Mouse (Mus musculus): ENCODE results near the gene Trim71. TPM values are rescaled to one million over a fixed set of nuclear protein-coding genes. Genes with fewer than 3 reads are reported as not detected.

Gene Trim71
- total and polyA plus RNA-seq, 3 experiments, result not detected

GRCm38 (mm10) chr9:114496469-114496868, 67.7 kb downstream of the Trim71 start:
- Histone ChIP-seq H3K4me1 (ENCODE audit: control insufficient read depth in 1 of 2, insufficient read depth in 2 of 2, low read length in 2 of 2) (peaks cover 0 to 10% of the 10 kb centered on the region in 2 experiments; a peak in 2 of 4 replicates), H3K4me3 (ENCODE audit: control insufficient read depth in 1 of 2, insufficient read depth in 1 of 2, low read depth in 2 of 2, low read length in 2 of 2) (no peak overlapping the region), H3K9ac (ENCODE audit: control insufficient read depth, low read depth, low read length, poor library complexity, severe bottlenecking) (no peak overlapping the region), H3K36me3 (ENCODE audit: control insufficient read depth in 1 of 2, insufficient read depth in 2 of 2, low read length in 2 of 2) (peaks cover 0 to 6% of the 10 kb centered on the region in 2 experiments; a peak in 2 of 4 replicates), H3K79me2 (ENCODE audit: control insufficient read depth, insufficient read depth, low read length, poor library complexity) (no peaks in the 10 kb centered on the region), H3K27me3 (ENCODE audit: control insufficient read depth in 1 of 2, insufficient read depth in 2 of 2, low read length in 2 of 2) (no peaks in the 10 kb centered on the region), H3K9me3 (replicated peaks; ENCODE audit: insufficient read depth, low read length) (no peaks in the 10 kb centered on the region), H3K27ac (ENCODE audit: control insufficient read depth, low read depth, low read length) (no peak overlapping the region)
- DNase-seq (ENCODE audit: low read depth, low spot score), result no peak
- TF ChIP-seq NRF1 (IDR thresholded peaks at IDR 0.05; ENCODE audit: insufficient read depth, low read depth, low read length, poor library complexity, severe bottlenecking) (no peak), ZNF384 (IDR thresholded peaks at IDR 0.05; ENCODE audit: low read depth, low read length) (peak; percentile 69; the same call in 1 of the 2 replicates)

- no peak overlapping the region for H3K4me3 ChIP-seq (ENCODE audit: control insufficient read depth in 1 of 2, insufficient read depth in 1 of 2, low read depth in 2 of 2, low read length in 2 of 2)
- H3K27me3 ChIP-seq (ENCODE audit: control insufficient read depth in 1 of 2, insufficient read depth in 2 of 2, low read length in 2 of 2), result no peaks in the 10 kb centered on the region; a peak in 1 of 4 replicates
- TF ChIP-seq RCOR1 (IDR thresholded peaks at IDR 0.05; ENCODE audit: low read depth, low read length) (no peak), USF1 (IDR thresholded peaks at IDR 0.05; ENCODE audit: low read depth, low read length) (peak; percentile 26; the same call in 1 of the 2 replicates), BHLHE40 (IDR thresholded peaks at IDR 0.05; ENCODE audit: borderline replicate concordance, low read depth, low read length) (peak; percentile 26; the same call in 1 of the 2 replicates)
- no peaks in the 10 kb centered on the region for H3K4me1 ChIP-seq (ENCODE audit: control insufficient read depth in 1 of 2, insufficient read depth in 2 of 2, low read length in 2 of 2)
- no peak overlapping the region for H3K27ac ChIP-seq (ENCODE audit: control insufficient read depth, low read depth, low read length)
- no peak overlapping the region for H3K9ac ChIP-seq (ENCODE audit: control insufficient read depth, low read depth, low read length, poor library complexity, severe bottlenecking)
- no peaks in the 10 kb centered on the region for H3K9me3 ChIP-seq (replicated peaks; ENCODE audit: insufficient read depth, low read length)
- no peak for DNase-seq (ENCODE audit: low read depth, low spot score)
- no peaks in the 10 kb centered on the region for H3K36me3 ChIP-seq (ENCODE audit: control insufficient read depth in 1 of 2, insufficient read depth in 2 of 2, low read length in 2 of 2)
- H3K79me2 ChIP-seq (ENCODE audit: control insufficient read depth, insufficient read depth, low read length, poor library complexity), result no peaks in the 10 kb centered on the region
Measured at GRCm38 (mm10) chr9:114487481-114488258, 76.5 kb downstream of the Trim71 start.

GRCm38 (mm10) chr9:114486808-114487207, 77.4 kb downstream of the Trim71 start:
- Histone ChIP-seq H3K9me3 (replicated peaks; ENCODE audit: insufficient read depth, low read length) (no peaks in the 10 kb centered on the region), H3K36me3 (ENCODE audit: control insufficient read depth in 1 of 2, insufficient read depth in 2 of 2, low read length in 2 of 2) (no peaks in the 10 kb centered on the region), H3K27ac (ENCODE audit: control insufficient read depth, low read depth, low read length) (no peak overlapping the region), H3K79me2 (ENCODE audit: control insufficient read depth, insufficient read depth, low read length, poor library complexity) (no peaks in the 10 kb centered on the region), H3K4me1 (ENCODE audit: control insufficient read depth in 1 of 2, insufficient read depth in 2 of 2, low read length in 2 of 2) (no peaks in the 10 kb centered on the region), H3K9ac (ENCODE audit: control insufficient read depth, low read depth, low read length, poor library complexity, severe bottlenecking) (no peak overlapping the region), H3K4me3 (ENCODE audit: control insufficient read depth in 1 of 2, insufficient read depth in 1 of 2, low read depth in 2 of 2, low read length in 2 of 2) (no peak overlapping the region), H3K27me3 (ENCODE audit: control insufficient read depth in 1 of 2, insufficient read depth in 2 of 2, low read length in 2 of 2) (no peaks in the 10 kb centered on the region; a peak in 1 of 4 replicates)
- TF ChIP-seq E2F4 (IDR thresholded peaks at IDR 0.05; ENCODE audit: borderline replicate concordance, low read depth, low read length), result no peak
- TF ChIP-seq POLR2AphosphoS2 (IDR thresholded peaks at IDR 0.05; ENCODE audit: low read length), result no peak
- no peak for DNase-seq (ENCODE audit: low read depth, low spot score)

All from MEL (cell line).